19 mouse cellular contexts compared by ENCODE assay signal in the genomic region with DNA sequence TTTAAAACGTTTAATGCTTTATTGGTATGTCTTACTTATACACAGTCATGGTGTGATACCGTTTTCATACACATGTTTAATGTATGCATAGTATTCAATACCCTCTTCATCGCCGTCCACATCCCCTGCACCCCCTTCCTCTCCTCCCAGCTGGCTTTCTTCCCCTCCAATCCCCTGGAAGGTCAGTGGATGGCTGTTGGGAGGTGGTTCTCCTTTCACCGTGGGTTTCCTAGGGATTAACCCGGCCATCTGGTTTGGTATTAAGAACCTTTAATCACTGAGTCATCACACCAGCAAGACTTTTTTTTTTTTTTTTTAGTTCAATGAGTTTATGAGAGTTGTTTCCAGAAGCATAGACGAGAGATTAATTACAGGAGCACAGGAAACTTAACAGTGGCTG. TPM values are rescaled to one million over a fixed set of nuclear protein-coding genes. Genes with fewer than 3 reads are reported as not detected.
A peak's percentile ranks its signal among the peaks of the same experiment; 100 is the strongest.
DNase-seq lines count a peak whose midpoint lies in the region; ATAC-seq and TF ChIP-seq lines count a peak whose summit lies in the region.
"Had no signal": no experiment of that assay in that cellular context is flagged by ENCODE, and none has a peak within 500 bp of the region (broad histone marks: within the 10 kb centered on the region; RNA-seq: fewer than 3 reads in every experiment).

No protein-coding gene starts in this region.

- no peak overlapping the region for H3K4me3 ChIP-seq in hindbrain, postnatal 0 days (ENCODE audit: low read length)
- H3K4me3 ChIP-seq in hindbrain, embryonic 16.5 days (ENCODE audit: low read length): no peak overlapping the region
- H3K4me3 ChIP-seq in kidney, postnatal 0 days (replicated peaks; ENCODE audit: low read depth, low read length): no peak overlapping the region
- H3K4me3 ChIP-seq: embryonic facial prominence, embryonic 12.5 days; erythroblast, embryonic 14.5 days; forebrain, embryonic 15.5 days; left cerebral cortex, adult 2 months; limb, embryonic 10.5 days had no signal

- ATAC-seq in hindbrain, postnatal 0 days: no peak
- ATAC-seq in hindbrain, embryonic 16.5 days: no peak
- ATAC-seq in Patski: no peak
- no peak for ATAC-seq in kidney, postnatal 0 days (replicated peaks; ENCODE audit: low FRiP score, low read depth)
- ATAC-seq in erythroid progenitor cell, adult 5-6 weeks (replicated peaks; ENCODE audit: low FRiP score, poor library complexity, severe bottlenecking): no peak
- ATAC-seq: forebrain, embryonic 15.5 days; liver, postnatal 0 days; midbrain, embryonic 16.5 days had no signal

- CTCF ChIA-PET in Patski (lab: Charles Lee): interaction anchor here (1.3 kb wide), 1 partner anchor 20 kb away, joined by 4 read pairs; no protein-coding TSS in a partner anchor

- peak; percentile 12 for DNase-seq in hindbrain, postnatal 0 days (ENCODE audit: low spot score)
- peak; percentile 50 for DNase-seq in Patski (ENCODE audit: low read depth, low spot score)
- peak; percentile 32 for DNase-seq in kidney, postnatal 0 days (ENCODE audit: low spot score)
- peak; percentile 41 for DNase-seq in retina, postnatal 7 days (ENCODE audit: low read depth, low spot score)
- DNase-seq in lung, postnatal 14 days: no peak
- DNase-seq: cerebellum, adult 8-10 months; gastrocnemius, postnatal 36 days; liver, postnatal 0 days; lung, postnatal 36 days; thymus, postnatal 4 days had no signal

- no peak for TF ChIP-seq CTCF in hindbrain, postnatal 0 days (IDR thresholded peaks at IDR 0.05; ENCODE audit: low read depth)
- no peak for TF ChIP-seq CTCF in Patski (IDR thresholded peaks at IDR 0.05)
- no peak for TF ChIP-seq CTCF in kidney, postnatal 0 days (IDR thresholded peaks at IDR 0.05; ENCODE audit: low read depth)

- POLR2A ChIA-PET in Patski (lab: Charles Lee): no interaction called here

- H3K36me3 ChIP-seq in hindbrain, postnatal 0 days (ENCODE audit: insufficient read depth, low read length): no peaks in the 10 kb centered on the region
- H3K36me3 ChIP-seq in hindbrain, embryonic 16.5 days (ENCODE audit: control insufficient read depth, insufficient read depth, low read length): no peaks in the 10 kb centered on the region
- H3K36me3 ChIP-seq in kidney, postnatal 0 days (ENCODE audit: insufficient read depth, low read length): no peaks in the 10 kb centered on the region
- H3K36me3 ChIP-seq: embryonic facial prominence, embryonic 12.5 days; forebrain, embryonic 15.5 days; hindbrain, embryonic 12.5 days; limb, embryonic 10.5 days had no signal

- no peaks in the 10 kb centered on the region for H3K9me3 ChIP-seq in hindbrain, postnatal 0 days (ENCODE audit: low read length)
- H3K9me3 ChIP-seq in hindbrain, embryonic 16.5 days (ENCODE audit: control insufficient read depth, low read length): no peaks in the 10 kb centered on the region
- no peaks in the 10 kb centered on the region for H3K9me3 ChIP-seq in kidney, postnatal 0 days (replicated peaks; ENCODE audit: low read length)
- H3K9me3 ChIP-seq: embryonic facial prominence, embryonic 12.5 days; forebrain, embryonic 15.5 days; hindbrain, embryonic 12.5 days; limb, embryonic 10.5 days had no signal

- H3K4me1 ChIP-seq in hindbrain, postnatal 0 days (ENCODE audit: insufficient read depth, low read length): no peaks in the 10 kb centered on the region; the same call in 1 of the 2 replicates
- H3K4me1 ChIP-seq in hindbrain, embryonic 16.5 days (ENCODE audit: control insufficient read depth, insufficient read depth, low read depth, low read length): peaks cover 6% of the 10 kb centered on the region
- peaks cover 14% of the 10 kb centered on the region for H3K4me1 ChIP-seq in kidney, postnatal 0 days (replicated peaks; ENCODE audit: insufficient read depth, low read length)

- H3K27me3 ChIP-seq in hindbrain, postnatal 0 days (ENCODE audit: insufficient read depth, low read length): no peaks in the 10 kb centered on the region
- no peaks in the 10 kb centered on the region for H3K27me3 ChIP-seq in hindbrain, embryonic 16.5 days (replicated peaks; ENCODE audit: control insufficient read depth, insufficient read depth, low read length)
- no peaks in the 10 kb centered on the region for H3K27me3 ChIP-seq in Patski
- no peaks in the 10 kb centered on the region for H3K27me3 ChIP-seq in kidney, postnatal 0 days (ENCODE audit: insufficient read depth, low read length)
- H3K27me3 ChIP-seq: forebrain, embryonic 15.5 days had no signal

- in situ Hi-C loops in Patski (cut with MboI; ENCODE audit: low pct_unique_long_range_greater_than_20kb): no loop called here

- no peak overlapping the region for H3K27ac ChIP-seq in hindbrain, postnatal 0 days
- no peak overlapping the region for H3K27ac ChIP-seq in hindbrain, embryonic 16.5 days (ENCODE audit: low read depth, low read length)
- H3K27ac ChIP-seq in kidney, postnatal 0 days: peak overlapping the region; percentile 99; the same call in 1 of the 2 replicates
- H3K27ac ChIP-seq: embryonic facial prominence, embryonic 12.5 days; forebrain, embryonic 15.5 days; hindbrain, embryonic 12.5 days; left cerebral cortex, adult 2 months; limb, embryonic 10.5 days had no signal

- 49% methylated on average over 7 of the region's 7 CpGs for WGBS in hindbrain, postnatal 0 days
- WGBS in hindbrain, embryonic 16.5 days: 53% methylated on average over 7 of the region's 7 CpGs
- 50% methylated on average over 7 of the region's 7 CpGs for WGBS in kidney, postnatal 0 days

- H3K9ac ChIP-seq in hindbrain, postnatal 0 days (replicated peaks; ENCODE audit: low read length): no peak overlapping the region
- H3K9ac ChIP-seq in hindbrain, embryonic 16.5 days (ENCODE audit: low read depth, low read length): no peak overlapping the region
- H3K9ac ChIP-seq in kidney, postnatal 0 days (ENCODE audit: low read depth, low read length): no peak overlapping the region
- H3K9ac ChIP-seq: forebrain, embryonic 15.5 days; hindbrain, embryonic 12.5 days; liver, postnatal 0 days had no signal

- H3K4me2 ChIP-seq in hindbrain, postnatal 0 days (ENCODE audit: low read depth, low read length): no peak overlapping the region
- no peak overlapping the region for H3K4me2 ChIP-seq in hindbrain, embryonic 16.5 days (ENCODE audit: low read length)
- H3K4me2 ChIP-seq in kidney, postnatal 0 days (ENCODE audit: low read length): no peak overlapping the region
- H3K4me2 ChIP-seq: forebrain, embryonic 15.5 days; hindbrain, embryonic 12.5 days had no signal

RNA-seq across cellular contexts. Expression of a gene that starts 1.3 kb away (rescaled TPM):
- 12.0 and 13.2 TPM in 2 replicates for total RNA-seq in hindbrain, postnatal 0 days (2014; rRNA removed)
- 12.9 and 16.5 TPM in 2 replicates for polyA plus RNA-seq in hindbrain, postnatal 0 days (2015; fragmentation: Nextera tagmentation; extraction: Ambion mirVana)
- 17.8 and 18.3 TPM in 2 replicates for polyA plus RNA-seq in hindbrain, embryonic 16.5 days (2015; fragmentation: Nextera tagmentation; extraction: Ambion mirVana)
- polyA plus RNA-seq in Patski (2021): 14.6 TPM
- 13.8 and 14.9 TPM in 2 replicates for polyA plus RNA-seq in kidney, postnatal 0 days (2015; fragmentation: Nextera tagmentation; extraction: Ambion mirVana)
- total RNA-seq in erythroid progenitor cell, adult 5-6 weeks (2015; ENCODE audit: low replicate concordance): 4.0 and 7.5 TPM in 2 replicates
- total RNA-seq in erythroid progenitor cell, adult 5-6 weeks (2017; ENCODE audit: low replicate concordance): 6.3 and 8.9 TPM in 2 replicates
- polyA plus RNA-seq: erythroblast, embryonic 14.5 days had no signal
